Mouse (Mus musculus): Measurements from ENCODE around the gene Gna14. TPM values are rescaled to one million over a fixed set of nuclear protein-coding genes. Genes with fewer than 3 reads are reported as not detected.

Gene Gna14
- 4.7 and 4.8 TPM in 2 replicates for polyA plus RNA-seq (2015; fragmentation: Nextera tagmentation; extraction: Ambion mirVana)

GRCm38 (mm10) chr19:16435531-16436231 is at the start of gene Gna14:
Gna14 (plus strand) TSS chr19:16435762.
- peak; percentile 71 for ATAC-seq (ENCODE audit: insufficient number of reproducible peaks, low FRiP score, low TSS enrichment, low read depth)
- 1% methylated on average over 27 of the region's 27 CpGs for WGBS
- H3K27ac ChIP-seq (replicated peaks) = 0 out of 2 replicates have a peak within 1 kb of the TSS, but pooled peaks have one; percentile 0

GRCm38 (mm10) chr19:16386514-16386913 is 49.0 kb upstream of the Gna14 start:
- no peak overlapping the region for H3K4me2 ChIP-seq (replicated peaks)
- H3K9ac ChIP-seq = no peak overlapping the region
- no peak overlapping the region for H3K27ac ChIP-seq (replicated peaks)
- H3K36me3 ChIP-seq = peaks cover 25% of the 10 kb centered on the region
- ATAC-seq (ENCODE audit: insufficient number of reproducible peaks, low FRiP score, low TSS enrichment, low read depth) = no peak
- 61% methylated on average over 6 of the region's 6 CpGs for WGBS
- H3K9me3 ChIP-seq (replicated peaks) = no peaks in the 10 kb centered on the region
- no peaks in the 10 kb centered on the region for H3K27me3 ChIP-seq
- H3K4me3 ChIP-seq (replicated peaks) = no peak overlapping the region
- peaks cover 4% of the 10 kb centered on the region; the same call in 1 of the 2 replicates for H3K4me1 ChIP-seq

More at GRCm38 (mm10) chr19:16435531-16436231, at the start of gene Gna14:
- H3K36me3 ChIP-seq = no peaks in the 10 kb centered on the region
- peak within 1 kb of the TSS; percentile 72 for H3K4me2 ChIP-seq (replicated peaks)
- H3K9ac ChIP-seq = peak within 1 kb of the TSS; percentile 16; the same call in 1 of the 2 replicates
- peaks cover 21% of the 10 kb centered on the region for H3K27me3 ChIP-seq
- no peaks in the 10 kb centered on the region for H3K9me3 ChIP-seq (replicated peaks)
- H3K4me3 ChIP-seq (replicated peaks) = peak within 1 kb of the TSS; percentile 46
- peaks cover 22% of the 10 kb centered on the region for H3K4me1 ChIP-seq

GRCm38 (mm10) chr19:16390192-16390795 is 45.3 kb upstream of the Gna14 start:
- H3K36me3 ChIP-seq = peaks cover 11% of the 10 kb centered on the region; the same call in 1 of the 2 replicates
- H3K9me3 ChIP-seq (replicated peaks) = no peaks in the 10 kb centered on the region
- WGBS = 83% methylated on average over 6 of the region's 6 CpGs
- peaks cover 4% of the 10 kb centered on the region; the same call in 1 of the 2 replicates for H3K4me1 ChIP-seq
- no peak overlapping the region for H3K4me2 ChIP-seq (replicated peaks)
- H3K27ac ChIP-seq (replicated peaks) = no peak overlapping the region
- no peaks in the 10 kb centered on the region for H3K27me3 ChIP-seq
- ATAC-seq (ENCODE audit: insufficient number of reproducible peaks, low FRiP score, low TSS enrichment, low read depth) = no peak
- H3K4me3 ChIP-seq (replicated peaks) = no peak overlapping the region
- H3K9ac ChIP-seq = no peak overlapping the region

- Histone ChIP-seq H3K4me2 (replicated peaks) (no peak overlapping the region), H3K9me3 (replicated peaks) (no peaks in the 10 kb centered on the region), H3K4me1 (no peaks in the 10 kb centered on the region), H3K27me3 (no peaks in the 10 kb centered on the region), H3K36me3 (no peaks in the 10 kb centered on the region), H3K4me3 (replicated peaks) (no peak overlapping the region), H3K27ac (replicated peaks) (no peak overlapping the region), H3K9ac (no peak overlapping the region)
- no peak for ATAC-seq (ENCODE audit: insufficient number of reproducible peaks, low FRiP score, low TSS enrichment, low read depth)
- 85% methylated on average over 5 of the region's 5 CpGs for WGBS
Observed at GRCm38 (mm10) chr19:16394381-16394780, 41.2 kb upstream of the Gna14 start.

- no peaks in the 10 kb centered on the region for H3K36me3 ChIP-seq
- H3K9ac ChIP-seq = no peak overlapping the region
- no peak for ATAC-seq (ENCODE audit: insufficient number of reproducible peaks, low FRiP score, low TSS enrichment, low read depth)
- H3K4me3 ChIP-seq (replicated peaks) = no peak overlapping the region
- no peaks in the 10 kb centered on the region for H3K9me3 ChIP-seq (replicated peaks)
- H3K4me1 ChIP-seq = no peaks in the 10 kb centered on the region
- H3K27me3 ChIP-seq = no peaks in the 10 kb centered on the region
- no peak overlapping the region for H3K4me2 ChIP-seq (replicated peaks)
- H3K27ac ChIP-seq (replicated peaks) = no peak overlapping the region
- WGBS = 70% methylated on average over 6 of the region's 6 CpGs
Observed at GRCm38 (mm10) chr19:16403101-16403500, 32.5 kb upstream of the Gna14 start.

- Histone ChIP-seq H3K4me2 (replicated peaks) (no peak overlapping the region), H3K4me3 (replicated peaks) (no peak overlapping the region), H3K36me3 (no peaks in the 10 kb centered on the region), H3K27ac (replicated peaks) (no peak overlapping the region), H3K4me1 (no peaks in the 10 kb centered on the region), H3K9me3 (replicated peaks) (no peaks in the 10 kb centered on the region), H3K9ac (no peak overlapping the region), H3K27me3 (no peaks in the 10 kb centered on the region)
- ATAC-seq (ENCODE audit: insufficient number of reproducible peaks, low FRiP score, low TSS enrichment, low read depth) = no peak
- 78% methylated on average over 1 of the region's 1 CpGs for WGBS
Observed at GRCm38 (mm10) chr19:16407727-16408126, 27.8 kb upstream of the Gna14 start.

- no peak overlapping the region for H3K27ac ChIP-seq (replicated peaks)
- H3K27me3 ChIP-seq = no peaks in the 10 kb centered on the region
- no peaks in the 10 kb centered on the region for H3K9me3 ChIP-seq (replicated peaks)
- no peaks in the 10 kb centered on the region for H3K4me1 ChIP-seq
- H3K9ac ChIP-seq = no peak overlapping the region
- no peak for ATAC-seq (ENCODE audit: insufficient number of reproducible peaks, low FRiP score, low TSS enrichment, low read depth)
- H3K4me3 ChIP-seq (replicated peaks) = no peak overlapping the region
- no peaks in the 10 kb centered on the region for H3K36me3 ChIP-seq
- H3K4me2 ChIP-seq (replicated peaks) = no peak overlapping the region
Observed at GRCm38 (mm10) chr19:16411302-16411701, 24.3 kb upstream of the Gna14 start.

GRCm38 (mm10) chr19:16418086-16418663 is 17.4 kb upstream of the Gna14 start:
- no peak overlapping the region for H3K4me2 ChIP-seq (replicated peaks)
- no peak overlapping the region for H3K9ac ChIP-seq
- no peaks in the 10 kb centered on the region for H3K4me1 ChIP-seq
- no peaks in the 10 kb centered on the region for H3K9me3 ChIP-seq (replicated peaks)
- no peak for ATAC-seq (ENCODE audit: insufficient number of reproducible peaks, low FRiP score, low TSS enrichment, low read depth)
- 73% methylated on average over 5 of the region's 5 CpGs for whole genome bisulfite sequencing
- H3K27me3 ChIP-seq = no peaks in the 10 kb centered on the region
- no peaks in the 10 kb centered on the region for H3K36me3 ChIP-seq
- no peak overlapping the region for H3K27ac ChIP-seq (replicated peaks)
- H3K4me3 ChIP-seq (replicated peaks) = no peak overlapping the region

- H3K4me1 ChIP-seq = no peaks in the 10 kb centered on the region
- H3K4me2 ChIP-seq (replicated peaks) = no peak overlapping the region
- ATAC-seq (ENCODE audit: insufficient number of reproducible peaks, low FRiP score, low TSS enrichment, low read depth) = no peak
- 69% methylated on average over 2 of the region's 2 CpGs for whole genome bisulfite sequencing
- no peaks in the 10 kb centered on the region for H3K36me3 ChIP-seq
- no peak overlapping the region for H3K9ac ChIP-seq
- H3K4me3 ChIP-seq (replicated peaks) = no peak overlapping the region
- H3K9me3 ChIP-seq (replicated peaks) = 0 out of 2 replicates have a peak, but pooled peaks cover 7% of the 10 kb centered on the region
- H3K27me3 ChIP-seq = no peaks in the 10 kb centered on the region
- no peak overlapping the region for H3K27ac ChIP-seq (replicated peaks)
Observed at GRCm38 (mm10) chr19:16425596-16425995, 10.0 kb upstream of the Gna14 start.

- no peak for ATAC-seq (ENCODE audit: insufficient number of reproducible peaks, low FRiP score, low TSS enrichment, low read depth)
- Histone ChIP-seq H3K4me3 (replicated peaks) (no peak overlapping the region), H3K4me1 (peaks cover 15% of the 10 kb centered on the region), H3K9me3 (replicated peaks) (0 out of 2 replicates have a peak, but pooled peaks cover 7% of the 10 kb centered on the region), H3K4me2 (replicated peaks) (no peak overlapping the region), H3K36me3 (no peaks in the 10 kb centered on the region), H3K27ac (replicated peaks) (no peak overlapping the region), H3K9ac (no peak overlapping the region), H3K27me3 (peaks cover 12% of the 10 kb centered on the region)
- WGBS = 89% methylated on average over 8 of the region's 8 CpGs
Observed at GRCm38 (mm10) chr19:16431368-16431767, 4.2 kb upstream of the Gna14 start.

- peak overlapping the region; percentile 46 for H3K4me3 ChIP-seq (replicated peaks)
- ATAC-seq (ENCODE audit: insufficient number of reproducible peaks, low FRiP score, low TSS enrichment, low read depth) = no peak
- 19% methylated on average over 9 of the region's 9 CpGs for WGBS
Observed at GRCm38 (mm10) chr19:16434879-16435278, 683 bp upstream of the Gna14 start.

More at GRCm38 (mm10) chr19:16434879-16435278, 683 bp upstream of the Gna14 start:
- Histone ChIP-seq H3K27ac (replicated peaks) (no peak overlapping the region), H3K36me3 (no peaks in the 10 kb centered on the region), H3K4me1 (peaks cover 22% of the 10 kb centered on the region), H3K9ac (no peak overlapping the region), H3K4me2 (replicated peaks) (peak overlapping the region; percentile 72), H3K9me3 (replicated peaks) (no peaks in the 10 kb centered on the region), H3K27me3 (peaks cover 21% of the 10 kb centered on the region)
